Mouse (Mus musculus) heart, adult 18-20 months (tissue): Measurements from ENCODE around the gene Sec22b. TPM values are rescaled to one million over a fixed set of nuclear protein-coding genes. Genes with fewer than 3 reads are reported as not detected.
A peak's percentile ranks its signal among the peaks of the same experiment; 100 is the strongest.

Experiments used
- DNase-seq, 2 experiments: peaks; one replicate each; pipeline ENCODE4 v3.0.0; 2021 to 2022; ENCODE audit warnings: mixed read lengths in 1 of 2
- total RNA-seq, 2 experiments: library from RNA; stranded (reverse); gene quantifications; 2 replicates each; pipeline ENCODE4 v1.2.3; 2021

The Sec22b gene
- total RNA-seq, 2 experiments from 2014 or later = 49.2 to 52.3 TPM

GRCm38 (mm10) chr3:97940511-97941204 lies 39.7 kb downstream of the Sec22b start:
- no peak for DNase-seq

- no peak for DNase-seq
These were observed 40.7 kb downstream of the Sec22b start for GRCm38 (mm10) chr3:97941440-97942259.

- peak; percentile 31 to 39 for DNase-seq
These were observed 41.4 kb downstream of the Sec22b start for GRCm38 (mm10) chr3:97942260-97942950.

- peak; percentile 35 to 41 for DNase-seq
These were observed 43.5 kb downstream of the Sec22b start for GRCm38 (mm10) chr3:97944462-97944861.

- DNase-seq = no peak
These were observed 45.4 kb downstream of the Sec22b start for GRCm38 (mm10) chr3:97946439-97946838.

- DNase-seq = no peak
These were observed 47.5 kb downstream of the Sec22b start for GRCm38 (mm10) chr3:97948518-97948917.

- DNase-seq = no peak
These were observed 49.0 kb downstream of the Sec22b start for GRCm38 (mm10) chr3:97949946-97950345.

- no peak for DNase-seq
These were observed 50.1 kb downstream of the Sec22b start for GRCm38 (mm10) chr3:97951134-97951533.

- DNase-seq = no peak
These were observed 52.2 kb downstream of the Sec22b start for GRCm38 (mm10) chr3:97953196-97953595.

- no peak for DNase-seq
These were observed 55.3 kb downstream of the Sec22b start for GRCm38 (mm10) chr3:97956322-97956721.

- no peak for DNase-seq
These were observed 55.9 kb downstream of the Sec22b start for GRCm38 (mm10) chr3:97956926-97957325.

GRCm38 (mm10) chr3:97960783-97961594 lies 60.0 kb downstream of the Sec22b start:
- DNase-seq = no peak

GRCm38 (mm10) chr3:97961962-97962361 lies 61.0 kb downstream of the Sec22b start:
- no peak for DNase-seq

GRCm38 (mm10) chr3:97964878-97965353 lies 63.9 kb downstream of the Sec22b start:
- DNase-seq = peak; percentile 58 to 79

- no peak for DNase-seq
These were observed 66.6 kb downstream of the Sec22b start for GRCm38 (mm10) chr3:97967627-97968026.

- no peak for DNase-seq
These were observed 67.2 kb downstream of the Sec22b start for GRCm38 (mm10) chr3:97968191-97968590.

- no peak for DNase-seq
These were observed 68.0 kb downstream of the Sec22b start for GRCm38 (mm10) chr3:97969019-97969418.

- DNase-seq = peak; percentile 25 to 61
These were observed 70.1 kb downstream of the Sec22b start for GRCm38 (mm10) chr3:97971117-97971516.

- DNase-seq = no peak
These were observed 71.2 kb downstream of the Sec22b start for GRCm38 (mm10) chr3:97972200-97972599.

- no peak for DNase-seq
These were observed 71.7 kb downstream of the Sec22b start for GRCm38 (mm10) chr3:97972707-97973106.
